Mouse (Mus musculus): ENCODE results near the gene Pdk2.
"Not testable (repeated sequence)": the region's sequence is repeated elsewhere in the genome, so short reads cannot be mapped to it uniquely, and the experiment has no call there.

Pdk2 gene

DNA sequence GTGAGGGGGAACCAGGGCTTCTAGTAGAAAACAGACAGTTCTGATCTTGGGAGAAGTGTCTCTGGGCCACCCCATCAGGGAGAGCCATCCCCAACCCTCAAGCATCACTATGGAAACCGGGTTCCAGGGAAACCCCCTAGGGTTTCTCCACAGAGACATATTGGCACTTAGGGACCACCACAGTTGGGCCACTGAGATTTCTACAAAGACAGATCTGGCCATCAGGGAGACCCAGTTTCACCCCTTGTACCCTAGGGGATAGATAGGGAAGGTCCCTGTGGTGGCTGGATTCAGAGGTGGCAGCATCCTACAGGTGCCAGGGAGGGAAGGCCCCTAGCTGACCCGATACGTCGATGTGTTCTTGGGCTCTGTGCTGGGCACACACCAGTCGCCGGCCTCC, 14.3 kb downstream of the Pdk2 start:
- DNase-seq (ENCODE audit: low read depth), result no peak

DNA sequence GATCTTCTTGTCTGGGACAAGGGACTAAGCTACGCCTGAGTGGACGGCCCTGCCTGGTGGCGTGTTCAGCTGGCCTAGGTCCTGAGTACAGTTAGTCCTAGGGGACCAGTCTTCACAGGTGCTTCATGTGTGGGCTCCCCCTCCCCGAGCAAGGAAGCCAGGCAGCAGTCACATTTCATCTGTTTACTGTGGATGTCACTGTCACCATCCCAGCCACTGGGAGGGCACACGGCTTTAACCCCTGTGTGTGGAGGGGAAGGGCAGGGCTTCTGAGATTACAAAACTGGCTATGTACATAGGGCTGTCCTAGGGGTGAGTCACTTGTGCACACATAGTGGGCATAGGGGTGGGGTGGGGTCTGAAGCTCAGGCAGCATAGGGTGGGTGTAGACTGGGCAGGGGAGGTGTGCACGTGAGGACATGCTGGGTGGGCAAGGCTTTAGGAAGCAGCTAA, 15.0 kb downstream of the Pdk2 start:
- no peak for DNase-seq (ENCODE audit: low read depth)

DNA sequence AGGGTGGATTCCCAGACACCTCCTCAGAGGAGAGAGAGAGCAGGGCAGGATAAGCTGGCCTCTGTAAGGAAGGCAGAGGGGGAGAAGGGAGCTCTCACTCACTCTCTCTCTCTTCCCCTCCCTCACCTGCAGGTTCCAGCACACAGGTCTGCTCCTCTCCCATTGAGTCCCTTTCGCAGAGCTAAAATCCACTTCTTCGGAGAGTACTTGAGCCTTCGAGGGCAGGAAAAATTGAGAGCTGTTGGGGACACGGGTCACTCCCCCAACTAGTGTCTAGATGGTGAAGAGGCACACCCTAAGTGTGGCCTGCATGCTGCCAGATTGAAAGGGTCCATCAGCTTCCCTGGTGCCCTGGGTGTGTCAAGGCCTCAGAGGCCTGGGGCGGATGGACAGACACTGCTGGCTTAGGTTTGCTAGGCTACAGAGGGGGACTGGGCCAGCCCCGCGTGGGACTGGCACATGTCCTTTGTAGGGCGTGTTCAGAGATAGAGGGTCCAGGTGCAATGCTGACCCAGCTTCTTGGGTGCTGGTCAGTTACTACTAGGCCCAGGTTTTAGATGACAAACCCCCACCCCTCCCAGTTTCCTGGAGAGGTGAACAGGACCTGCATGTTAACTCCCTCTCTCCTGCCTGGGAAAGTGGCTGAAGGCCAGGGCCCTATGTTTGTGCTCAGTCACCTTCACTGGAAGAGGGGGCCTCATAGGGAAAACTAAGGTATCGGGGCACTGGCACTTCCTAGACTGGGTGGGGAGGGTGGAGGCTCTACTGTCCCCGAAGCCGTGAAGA, 15.7 kb downstream of the Pdk2 start:
- DNase-seq (ENCODE audit: low read depth), result no peak

DNA sequence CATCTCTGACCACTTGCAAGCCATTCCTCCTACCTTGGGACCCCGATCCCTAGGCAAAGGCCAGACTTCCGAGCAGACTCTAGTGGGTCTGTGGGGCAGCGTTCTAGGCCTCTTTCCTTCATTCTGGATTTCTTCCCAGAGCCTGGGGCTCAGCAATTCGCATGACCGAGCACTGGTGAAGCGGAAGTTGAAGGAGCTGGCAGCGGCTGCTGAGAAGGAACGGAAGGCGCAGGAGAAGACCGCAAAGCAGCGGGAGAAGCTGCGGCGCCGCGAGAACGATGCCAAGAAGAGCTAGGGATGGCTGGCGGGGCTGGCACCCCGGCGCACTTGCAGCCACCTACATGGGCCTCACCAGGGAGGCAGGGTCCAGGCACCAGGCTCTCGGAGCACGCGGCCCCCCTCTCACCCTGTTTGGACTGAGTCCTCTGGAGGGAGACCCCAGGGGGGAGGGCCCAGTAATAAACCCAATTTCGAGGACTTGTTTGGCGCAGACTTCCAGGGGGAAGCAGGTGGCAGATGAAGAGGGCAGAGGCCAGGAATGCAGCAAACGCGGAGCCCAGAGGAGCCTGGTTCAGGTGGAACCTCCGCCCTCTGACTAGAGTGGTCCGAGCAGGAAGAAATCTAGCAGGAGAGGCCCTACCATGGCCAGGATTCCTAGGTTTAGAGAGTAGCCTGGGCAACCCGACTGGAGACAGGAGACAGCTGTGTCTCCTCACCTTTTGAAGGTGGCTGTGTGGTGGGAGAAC, 16.5 kb downstream of the Pdk2 start:
- DNase-seq (ENCODE audit: low read depth), result no peak

DNA sequence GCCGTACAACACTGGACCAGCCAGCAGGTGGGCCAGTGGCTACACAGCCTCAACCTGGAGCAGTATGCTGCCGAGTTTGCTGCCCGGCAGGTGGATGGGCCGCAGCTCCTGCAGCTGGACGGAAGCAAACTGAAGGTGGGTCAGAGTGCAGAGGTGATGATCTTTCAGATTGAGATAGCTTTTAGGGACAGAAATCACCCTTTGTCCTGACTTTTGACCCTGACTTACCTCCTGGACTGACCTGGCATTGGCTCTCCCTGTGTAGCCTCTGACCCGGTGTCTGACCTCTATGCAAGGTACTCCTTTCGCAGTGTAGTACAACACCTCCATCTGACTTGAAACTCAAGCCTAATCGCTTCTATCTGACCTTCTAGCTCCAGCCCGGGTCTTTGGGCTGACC, 17.7 kb downstream of the Pdk2 start:
- DNase-seq (ENCODE audit: low read depth), result no peak

DNA sequence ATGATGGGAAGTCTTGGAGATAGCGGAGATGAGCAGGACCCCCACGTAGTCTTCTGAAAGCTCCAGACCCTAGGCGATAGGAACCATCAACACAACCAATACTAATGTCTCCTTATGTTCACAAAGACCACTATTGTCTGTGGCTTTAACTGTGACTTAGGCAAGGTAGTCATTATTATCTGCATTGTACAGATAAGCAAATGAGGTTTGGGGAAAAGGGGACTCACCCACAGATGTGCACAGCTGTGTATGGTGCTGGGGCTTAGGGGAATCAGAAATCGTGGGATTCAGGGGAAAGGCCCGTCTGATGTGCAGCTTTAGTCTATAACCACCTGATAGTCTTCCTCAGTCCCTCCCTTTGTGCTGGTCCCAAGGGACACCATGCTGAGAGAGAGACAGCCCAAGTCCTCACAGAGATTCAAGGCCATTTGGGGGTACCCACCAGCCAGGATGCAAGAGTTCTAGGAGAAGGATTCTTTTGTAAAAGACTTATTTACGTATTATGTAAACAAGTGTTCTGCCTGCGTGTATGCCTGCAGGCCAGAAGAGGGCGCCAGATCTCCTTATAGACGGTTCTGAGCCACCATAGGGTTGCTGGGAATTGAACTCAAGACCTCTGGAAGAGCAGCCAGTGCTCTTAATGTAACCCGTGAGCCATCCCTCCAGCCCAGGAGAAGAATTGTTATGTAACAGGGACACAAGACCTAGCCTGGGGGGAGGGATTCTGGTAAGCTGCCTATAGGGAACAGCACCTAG, 18.7 kb downstream of the Pdk2 start:
- DNase-seq (ENCODE audit: low read depth), result no peak

DNA sequence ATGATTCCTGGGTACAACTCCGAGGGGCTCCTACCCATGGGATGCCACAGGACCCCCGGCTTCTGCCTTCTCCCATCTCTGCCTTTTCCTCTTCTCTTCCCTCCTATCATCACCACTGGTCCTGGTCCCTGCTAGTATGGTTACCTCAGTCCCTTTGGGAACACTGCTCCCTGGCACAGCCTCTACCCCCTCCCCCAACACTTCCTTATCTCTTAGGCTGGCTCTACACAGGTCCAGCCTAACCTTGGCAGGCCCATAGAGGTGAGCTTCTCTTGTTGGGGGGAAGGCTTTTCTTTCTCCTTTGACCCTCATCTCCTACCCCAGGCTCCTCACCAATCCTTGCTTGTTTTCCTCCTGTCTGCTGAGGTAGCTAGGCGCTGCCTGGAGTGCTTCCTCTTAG, 25.7 kb downstream of the Pdk2 start:
- no peak for DNase-seq (ENCODE audit: low read depth)

DNA sequence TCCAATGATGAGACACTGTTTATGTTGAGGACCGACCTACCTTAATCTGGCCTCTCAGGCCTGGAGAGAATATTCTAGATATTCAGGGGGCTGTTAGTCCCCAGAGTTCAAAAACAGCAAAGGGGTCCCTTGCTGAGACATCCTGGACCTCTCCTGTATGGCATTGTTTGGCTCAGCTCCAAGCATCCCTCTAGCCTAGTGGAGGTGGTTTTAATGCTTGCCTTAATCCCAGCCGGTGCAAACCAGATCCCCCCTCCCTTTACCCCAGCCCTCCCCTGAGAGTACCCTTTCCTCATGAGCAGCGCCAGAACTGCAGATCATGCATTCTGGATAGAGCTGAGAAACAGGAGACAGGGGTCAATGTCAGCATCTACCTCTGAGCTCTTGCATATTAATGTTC, 28.7 kb downstream of the Pdk2 start:
- no peak for DNase-seq (ENCODE audit: low read depth)

DNA sequence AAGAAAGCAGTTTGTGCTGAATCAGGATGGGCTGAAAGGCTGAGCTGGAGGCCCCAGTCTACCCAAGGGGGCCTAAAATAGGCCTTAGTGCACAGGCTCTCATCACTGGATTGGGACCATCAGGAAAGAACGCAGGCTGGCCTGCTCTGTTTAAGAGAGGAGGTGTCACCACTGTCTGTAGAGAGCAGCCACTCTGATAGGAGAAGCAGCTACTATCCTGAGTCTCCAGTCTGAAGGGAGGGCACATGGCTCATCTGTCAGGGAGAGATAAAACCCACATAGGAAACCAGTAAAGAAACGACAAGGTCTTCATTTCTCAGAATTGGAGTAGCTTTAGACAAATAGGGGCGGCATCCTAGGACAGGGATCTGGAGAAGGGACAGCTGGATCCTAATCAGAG, 29.1 kb downstream of the Pdk2 start:
- peak; percentile 94 for DNase-seq (ENCODE audit: low read depth)

DNA sequence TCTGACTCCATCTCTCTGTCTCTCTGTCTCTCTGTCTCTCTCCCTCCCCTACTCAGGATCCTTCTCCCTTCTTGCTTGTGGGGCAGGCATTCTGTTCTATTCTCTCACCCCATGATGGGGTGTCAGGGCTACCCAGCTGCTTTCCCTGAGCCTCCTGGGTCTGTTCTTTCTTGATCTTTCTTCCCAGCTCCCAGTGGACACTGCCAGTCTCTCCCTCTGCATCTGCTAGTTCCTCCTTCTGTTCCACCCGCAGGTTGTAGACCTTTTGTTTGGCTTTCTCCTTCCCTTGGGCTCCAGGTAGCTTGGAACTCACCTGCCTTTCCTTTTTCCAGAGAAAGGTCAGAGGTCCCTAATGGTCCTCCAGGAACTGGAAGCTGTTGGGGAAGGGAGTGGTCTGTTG, 29.7 kb downstream of the Pdk2 start:
- no peak for DNase-seq (ENCODE audit: low read depth)

DNA sequence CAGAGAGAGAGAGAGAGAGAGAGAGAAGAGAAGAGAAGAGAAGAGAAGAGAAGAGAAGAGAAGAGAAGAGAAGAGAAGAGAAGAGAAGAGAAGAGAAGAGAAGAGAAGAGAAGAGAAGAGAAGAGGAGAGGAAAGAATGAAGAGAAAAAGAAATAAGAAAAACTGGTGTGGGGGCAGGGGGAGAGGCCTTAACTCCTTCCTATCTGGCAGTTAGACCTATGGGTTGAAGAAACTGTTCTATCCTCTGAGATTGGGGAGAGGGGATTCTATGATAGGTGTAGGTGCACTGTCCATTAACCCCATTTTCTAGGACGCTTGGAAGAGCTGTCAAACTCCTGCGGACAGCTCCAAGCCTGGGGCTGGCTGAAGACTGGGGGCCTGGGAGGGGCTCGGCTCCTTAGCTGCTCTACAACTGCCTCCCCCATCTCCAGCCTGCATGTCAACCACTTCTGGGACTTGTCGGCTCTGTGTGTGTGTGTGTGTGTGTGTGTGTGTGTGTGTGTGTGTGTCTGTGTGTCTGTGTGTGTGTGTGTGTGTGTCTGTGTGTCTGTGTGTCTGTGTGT, 30.2 kb downstream of the Pdk2 start:
- DNase-seq (ENCODE audit: low read depth), result not testable (repeated sequence)

DNA sequence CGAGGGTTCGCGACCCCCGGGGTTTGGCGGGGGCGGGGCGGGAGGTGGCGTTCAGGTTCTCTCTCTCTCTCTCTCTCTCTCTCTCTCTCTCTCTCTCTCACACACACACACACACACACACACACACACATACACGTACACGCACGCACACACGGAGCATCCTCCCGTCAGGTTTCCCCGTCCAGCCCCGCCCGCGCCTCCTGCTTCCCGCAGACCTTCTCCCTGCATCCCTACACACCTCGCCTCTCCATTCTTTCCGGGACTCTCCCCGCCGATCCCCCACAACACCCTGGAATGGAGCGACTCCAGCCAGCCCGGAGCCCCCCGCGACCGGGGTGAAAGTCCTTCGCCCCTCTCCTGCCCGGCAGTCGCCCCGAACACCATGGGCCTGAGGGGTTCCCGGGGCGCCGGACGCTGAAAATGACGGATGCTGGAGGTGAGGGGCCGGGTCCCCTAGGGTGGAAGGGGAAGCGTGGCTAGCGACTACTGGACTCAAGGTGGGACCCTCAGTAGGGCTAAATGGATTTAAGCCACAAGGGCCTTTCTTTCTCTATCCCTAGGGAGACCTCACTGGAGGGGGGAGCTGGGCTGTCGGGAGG, 30.9 kb downstream of the Pdk2 start:
- DNase-seq (ENCODE audit: low read depth), result no peak

DNA sequence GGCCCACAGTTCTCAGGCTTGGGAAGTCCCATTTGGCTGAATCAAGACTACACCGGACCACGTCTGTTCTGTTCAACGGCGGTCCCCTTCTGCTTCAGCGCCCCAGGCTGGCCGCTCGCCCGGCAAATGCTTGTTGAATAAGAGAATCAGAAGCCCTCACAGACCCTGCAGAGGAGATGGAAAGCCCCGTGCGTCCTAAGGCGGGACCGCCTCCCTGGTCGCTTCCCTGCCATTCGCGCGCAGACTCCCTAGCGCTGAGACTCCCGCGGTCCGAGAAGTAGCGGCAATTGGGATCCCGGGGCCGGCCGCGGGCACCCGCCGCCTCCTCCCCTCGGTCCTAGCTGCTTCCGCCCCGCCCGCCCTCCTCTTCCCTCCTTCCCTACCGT, 31.5 kb downstream of the Pdk2 start, which contains the start of gene Samd14:
Gene Samd14 (plus strand): TSS at position 251 of the 386 bp plus-strand sequence.
- no peak for DNase-seq (ENCODE audit: low read depth)

DNA sequence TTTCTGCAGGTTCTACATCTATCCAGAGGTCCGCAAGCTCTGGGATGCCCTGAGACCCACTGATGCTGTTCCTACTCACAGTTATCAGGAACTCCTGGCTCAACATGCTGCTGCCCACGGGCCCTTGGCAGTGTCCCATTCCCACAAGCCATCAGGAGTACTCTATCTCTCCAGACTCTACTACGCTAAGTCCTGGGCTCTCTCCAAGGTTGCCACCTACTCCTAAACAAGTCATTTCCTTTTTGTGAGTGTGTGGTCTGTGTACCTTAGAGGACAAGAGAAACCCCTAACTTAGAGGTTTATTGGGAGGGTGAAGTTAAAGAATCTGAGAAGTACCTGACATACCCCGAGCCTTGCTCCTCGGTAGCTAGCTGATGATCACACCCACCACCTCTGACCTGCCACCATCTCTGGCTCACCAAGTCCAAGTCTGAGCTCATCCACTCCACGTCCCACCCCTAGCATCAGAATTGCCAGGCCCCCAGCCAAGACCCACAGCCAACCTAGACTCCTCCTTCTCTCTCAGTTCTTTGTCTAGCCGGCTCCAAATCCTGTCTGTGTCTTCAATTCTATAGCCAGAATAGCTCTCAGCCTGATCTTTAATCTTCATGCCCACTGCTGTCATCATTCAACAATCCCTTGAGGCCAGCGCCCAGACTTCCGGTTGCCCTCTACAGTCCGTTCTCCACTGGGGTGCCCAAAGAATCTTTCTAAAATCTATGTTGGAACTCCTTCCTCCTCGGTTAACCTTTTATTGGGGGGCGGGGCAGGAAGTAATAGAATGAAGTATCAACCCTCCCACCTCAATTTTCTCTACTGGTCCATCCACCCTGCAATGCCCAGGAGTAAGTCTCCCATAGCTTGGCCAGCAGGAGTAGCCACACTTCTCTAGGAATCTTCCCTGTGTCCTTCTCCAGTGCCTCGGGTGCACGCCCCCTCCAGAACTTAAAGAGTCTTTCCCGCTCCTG, 32.2 kb downstream of the Pdk2 start:
- DNase-seq (ENCODE audit: low read depth), result no peak

DNA sequence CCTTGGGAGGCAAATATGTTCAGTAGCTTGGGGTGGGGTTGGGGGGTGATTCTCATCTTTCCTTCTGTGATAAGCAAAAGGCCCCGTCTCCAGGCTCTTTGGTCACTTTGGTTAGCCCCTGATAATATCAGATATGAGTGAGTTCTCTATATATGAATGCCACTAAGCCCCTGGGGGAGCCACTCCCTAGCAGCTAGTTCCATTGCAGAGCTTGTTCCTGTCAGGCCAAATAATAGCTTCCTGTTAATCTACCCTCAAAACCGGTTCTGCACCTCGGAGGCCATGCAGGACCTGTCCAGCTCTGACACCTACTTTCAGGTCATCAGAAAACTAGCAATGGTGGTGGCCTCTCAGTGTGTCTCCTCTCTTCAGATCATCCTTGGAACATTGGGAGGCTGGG, 33.7 kb downstream of the Pdk2 start:
- no peak for DNase-seq (ENCODE audit: low read depth)

DNA sequence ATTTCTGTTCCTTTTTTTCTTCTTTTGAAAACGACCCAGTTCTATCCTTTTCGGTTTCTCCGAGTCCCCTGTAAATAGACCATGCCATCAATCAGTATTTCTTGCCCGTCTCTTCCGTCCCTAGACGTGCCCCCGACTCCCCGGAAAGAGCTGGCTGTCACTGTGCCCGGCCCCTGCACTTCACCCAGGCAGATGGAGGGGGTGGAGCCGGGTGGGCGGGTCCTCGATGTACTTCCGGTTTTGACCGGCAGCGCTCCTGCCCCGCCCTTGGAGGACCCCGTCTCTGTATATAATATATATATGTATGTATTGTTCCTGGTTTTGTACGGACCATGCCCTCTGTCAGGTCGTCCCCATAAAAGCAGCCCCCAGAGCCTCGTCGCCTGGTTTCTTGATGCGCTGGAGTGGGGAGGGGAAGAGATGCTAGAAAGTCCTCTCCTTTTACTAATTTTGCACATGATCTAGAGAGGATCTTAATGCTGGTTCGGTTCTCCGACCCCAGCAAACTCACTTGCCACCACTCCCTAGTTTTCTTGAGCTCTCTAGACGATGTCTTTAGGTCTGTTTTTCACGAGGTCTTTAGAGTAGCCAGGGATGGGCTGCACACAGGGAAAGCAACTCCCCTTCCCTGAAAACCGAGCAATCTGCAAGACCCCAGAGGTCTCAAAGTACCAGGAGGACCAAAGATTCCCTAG, 34.5 kb downstream of the Pdk2 start:
- no peak for DNase-seq (ENCODE audit: low read depth)

DNA sequence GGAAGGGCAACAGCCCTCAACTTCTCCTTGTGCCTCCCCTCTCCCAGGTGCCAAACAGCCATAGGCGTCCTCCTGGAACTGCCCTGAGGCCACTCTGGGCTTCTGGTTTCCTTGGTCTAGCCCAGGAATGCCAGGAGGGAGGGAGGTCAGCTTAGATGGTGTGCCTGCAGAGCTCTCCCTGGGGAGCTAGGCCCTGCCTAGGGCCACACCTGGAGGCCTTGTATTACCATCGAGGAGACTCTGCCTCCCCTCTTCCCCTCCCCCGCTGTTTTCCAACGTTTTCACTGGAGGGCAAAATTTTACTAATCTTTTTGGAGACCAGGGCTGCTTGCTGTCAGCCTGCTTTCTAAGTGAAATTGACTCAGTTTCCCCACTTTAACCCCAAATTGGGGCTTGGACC, 35.1 kb downstream of the Pdk2 start:
- DNase-seq (ENCODE audit: low read depth), result no peak

DNA sequence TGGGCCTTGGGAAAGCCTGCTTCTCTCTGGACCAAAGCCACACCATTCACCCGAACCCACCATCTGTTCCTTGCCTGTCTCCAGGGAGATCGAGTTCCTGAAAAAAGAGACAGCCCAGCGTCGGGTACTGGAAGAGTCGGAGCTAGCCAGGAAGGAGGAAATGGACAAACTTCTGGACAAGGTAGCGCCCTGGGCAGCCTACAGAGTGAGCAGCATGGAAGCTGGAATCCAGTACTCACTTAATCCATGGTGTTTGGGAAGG, 36.3 kb downstream of the Pdk2 start:
- DNase-seq (ENCODE audit: low read depth), result no peak

DNA sequence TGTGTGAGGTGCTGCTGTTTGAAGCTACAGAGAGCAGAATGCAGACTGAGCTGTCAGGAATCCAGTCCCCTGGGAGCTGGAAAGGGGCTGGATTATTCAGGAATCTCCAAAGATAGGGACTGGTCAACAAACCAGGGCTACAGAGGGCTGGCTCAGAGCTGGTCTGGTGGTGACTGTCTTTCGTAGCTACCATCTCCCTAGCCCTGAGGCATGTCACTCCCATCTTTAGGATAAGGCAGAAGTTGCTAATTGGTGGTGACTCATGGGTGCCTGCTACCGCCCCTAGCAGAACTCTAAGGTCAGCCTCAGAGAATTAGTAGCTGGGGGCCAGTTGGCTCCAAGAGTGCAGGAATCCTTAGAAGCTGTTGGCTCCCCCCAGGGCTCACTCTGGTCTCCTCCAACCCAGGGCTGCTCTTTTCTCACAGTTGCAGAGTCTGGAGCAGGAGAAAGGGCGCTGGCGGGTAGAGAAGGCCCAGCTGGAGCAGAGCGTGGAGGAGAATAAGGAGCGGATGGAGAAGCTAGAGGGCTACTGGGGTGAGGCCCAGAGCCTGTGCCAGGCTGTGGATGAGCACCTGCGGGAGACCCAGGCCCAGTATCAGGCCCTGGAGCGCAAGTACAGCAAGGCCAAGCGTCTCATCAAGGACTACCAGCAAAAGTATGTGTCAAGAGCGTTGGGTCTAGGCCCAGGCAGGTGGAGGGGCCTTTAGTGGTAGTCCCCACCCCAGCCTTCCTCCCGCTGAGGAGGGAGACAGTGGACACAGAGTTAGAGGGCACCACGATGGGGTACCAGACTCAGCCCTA, 36.8 kb downstream of the Pdk2 start:
- no peak for DNase-seq (ENCODE audit: low read depth)

DNA sequence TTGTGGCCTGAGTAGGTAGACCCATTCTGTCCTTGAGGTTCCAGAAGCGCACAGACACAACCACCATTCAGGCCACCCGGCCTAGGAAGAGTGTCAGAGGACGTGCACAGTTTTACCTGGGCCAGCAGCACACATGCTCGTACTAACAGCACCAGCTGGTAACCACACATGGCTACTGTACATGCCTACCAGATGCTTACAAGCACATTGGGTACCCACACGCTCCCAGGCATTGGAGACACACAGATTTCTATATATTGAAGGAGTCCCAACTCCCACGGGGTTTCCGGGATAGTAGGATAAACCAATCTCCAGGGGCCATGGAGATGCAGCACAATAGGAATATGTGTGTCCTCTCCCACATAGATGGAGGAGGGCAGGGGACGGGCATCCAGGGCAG, 38.4 kb downstream of the Pdk2 start:
- no peak for DNase-seq (ENCODE audit: low read depth)
